Mouse (Mus musculus): ENCODE measurements around the gene Fzd5. TPM values are rescaled to one million over a fixed set of nuclear protein-coding genes. Genes with fewer than 3 reads are reported as not detected.

The Fzd5 gene
- polyA plus RNA-seq, 1 experiment from 2014 or later = 11.8 TPM

- no peaks in the 10 kb centered on the region for H3K4me1 ChIP-seq (ENCODE audit: control insufficient read depth, insufficient read depth, low read length)
- H3K9ac ChIP-seq (replicated peaks; ENCODE audit: low read depth, low read length) = no peak overlapping the region
- peaks cover 12% of the 10 kb centered on the region for H3K36me3 ChIP-seq (ENCODE audit: control insufficient read depth, insufficient read depth, low read length)
- no peak overlapping the region for H3K4me3 ChIP-seq (ENCODE audit: low read depth, low read length)
- ATAC-seq (ENCODE audit: insufficient number of reproducible peaks, insufficient read depth, low FRiP score, low read depth) = no peak
- H3K4me2 ChIP-seq (replicated peaks; ENCODE audit: low read depth, low read length) = no peak overlapping the region
- no peaks in the 10 kb centered on the region for H3K27me3 ChIP-seq (ENCODE audit: control insufficient read depth, insufficient read depth, low read length)
- WGBS = 93% methylated on average over 2 of the region's 2 CpGs
- H3K9me3 ChIP-seq (ENCODE audit: control insufficient read depth, low read depth, low read length) = no peaks in the 10 kb centered on the region
- no peak overlapping the region for H3K27ac ChIP-seq (ENCODE audit: low read length)
These were observed 30.9 kb downstream of the Fzd5 start for GRCm38 (mm10) chr1:64706610-64707009.

DNA sequence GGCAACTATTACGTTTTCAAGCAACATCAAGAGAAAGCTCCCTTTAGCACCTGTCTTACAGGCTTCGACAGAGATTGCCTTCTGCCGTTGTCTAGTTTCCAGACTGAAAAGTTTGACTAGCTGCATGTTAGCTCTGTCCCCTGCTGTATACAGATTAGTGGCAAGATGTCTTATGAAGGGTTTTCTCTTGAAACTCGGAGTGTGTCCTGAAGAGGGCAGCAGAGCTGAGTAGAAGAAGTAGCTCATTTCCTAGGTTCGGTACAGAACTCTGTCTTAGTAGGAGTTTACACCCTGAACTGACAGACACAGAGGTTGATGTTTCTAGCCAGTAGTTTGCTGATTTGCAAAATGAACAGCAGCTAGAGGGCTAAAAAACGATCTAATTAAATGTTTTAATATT is 32.3 kb downstream of the Fzd5 start:
- Histone ChIP-seq H3K4me1 (ENCODE audit: control insufficient read depth, insufficient read depth, low read length) (no peaks in the 10 kb centered on the region), H3K4me3 (ENCODE audit: low read depth, low read length) (no peak overlapping the region), H3K4me2 (replicated peaks; ENCODE audit: low read depth, low read length) (no peak overlapping the region), H3K9me3 (ENCODE audit: control insufficient read depth, low read depth, low read length) (no peaks in the 10 kb centered on the region), H3K27me3 (ENCODE audit: control insufficient read depth, insufficient read depth, low read length) (no peaks in the 10 kb centered on the region), H3K27ac (ENCODE audit: low read length) (no peak overlapping the region), H3K9ac (replicated peaks; ENCODE audit: low read depth, low read length) (no peak overlapping the region), H3K36me3 (ENCODE audit: control insufficient read depth, insufficient read depth, low read length) (peaks cover 12% of the 10 kb centered on the region)
- 46% methylated on average over 6 of the region's 6 CpGs for WGBS
- ATAC-seq (ENCODE audit: insufficient number of reproducible peaks, insufficient read depth, low FRiP score, low read depth) = no peak

- WGBS = 79% methylated on average over 3 of the region's 3 CpGs
- Histone ChIP-seq H3K36me3 (ENCODE audit: control insufficient read depth, insufficient read depth, low read length) (peaks cover 8% of the 10 kb centered on the region), H3K4me3 (ENCODE audit: low read depth, low read length) (no peak overlapping the region), H3K4me2 (replicated peaks; ENCODE audit: low read depth, low read length) (no peak overlapping the region), H3K9ac (replicated peaks; ENCODE audit: low read depth, low read length) (no peak overlapping the region), H3K27ac (ENCODE audit: low read length) (no peak overlapping the region), H3K4me1 (ENCODE audit: control insufficient read depth, insufficient read depth, low read length) (no peaks in the 10 kb centered on the region), H3K27me3 (ENCODE audit: control insufficient read depth, insufficient read depth, low read length) (no peaks in the 10 kb centered on the region), H3K9me3 (ENCODE audit: control insufficient read depth, low read depth, low read length) (no peaks in the 10 kb centered on the region)
- no peak for ATAC-seq (ENCODE audit: insufficient number of reproducible peaks, insufficient read depth, low FRiP score, low read depth)
These were observed 35.8 kb downstream of the Fzd5 start for GRCm38 (mm10) chr1:64701780-64702179.

DNA sequence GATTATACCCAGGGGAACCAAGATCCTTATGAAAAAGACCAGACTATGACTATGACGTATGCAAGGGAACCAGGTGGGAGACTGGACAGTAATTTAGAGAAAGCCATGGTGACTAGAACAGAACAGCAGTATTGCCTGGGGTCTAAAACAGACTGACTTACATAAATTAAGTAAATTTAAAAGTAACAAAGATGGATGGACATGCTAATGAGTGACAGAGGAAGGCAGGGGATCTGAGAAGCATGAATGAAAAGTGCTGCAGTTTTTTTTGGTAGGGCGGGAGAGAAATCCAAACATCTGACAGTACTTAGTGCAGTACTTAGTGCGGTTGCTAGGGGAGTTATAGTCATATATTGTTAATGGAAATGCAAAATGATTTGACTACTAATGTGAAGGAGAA is 42.4 kb downstream of the Fzd5 start:
- no peaks in the 10 kb centered on the region for H3K36me3 ChIP-seq (ENCODE audit: control insufficient read depth, insufficient read depth, low read length)
- no peaks in the 10 kb centered on the region for H3K9me3 ChIP-seq (ENCODE audit: control insufficient read depth, low read depth, low read length)
- no peak overlapping the region for H3K4me2 ChIP-seq (replicated peaks; ENCODE audit: low read depth, low read length)
- H3K4me3 ChIP-seq (ENCODE audit: low read depth, low read length) = no peak overlapping the region
- H3K27me3 ChIP-seq (ENCODE audit: control insufficient read depth, insufficient read depth, low read length) = no peaks in the 10 kb centered on the region
- H3K27ac ChIP-seq (ENCODE audit: low read length) = no peak overlapping the region
- H3K9ac ChIP-seq (replicated peaks; ENCODE audit: low read depth, low read length) = no peak overlapping the region
- WGBS = 90% methylated on average over 3 of the region's 3 CpGs
- peaks cover 8% of the 10 kb centered on the region for H3K4me1 ChIP-seq (ENCODE audit: control insufficient read depth, insufficient read depth, low read length)
- ATAC-seq (ENCODE audit: insufficient number of reproducible peaks, insufficient read depth, low FRiP score, low read depth) = no peak

DNA sequence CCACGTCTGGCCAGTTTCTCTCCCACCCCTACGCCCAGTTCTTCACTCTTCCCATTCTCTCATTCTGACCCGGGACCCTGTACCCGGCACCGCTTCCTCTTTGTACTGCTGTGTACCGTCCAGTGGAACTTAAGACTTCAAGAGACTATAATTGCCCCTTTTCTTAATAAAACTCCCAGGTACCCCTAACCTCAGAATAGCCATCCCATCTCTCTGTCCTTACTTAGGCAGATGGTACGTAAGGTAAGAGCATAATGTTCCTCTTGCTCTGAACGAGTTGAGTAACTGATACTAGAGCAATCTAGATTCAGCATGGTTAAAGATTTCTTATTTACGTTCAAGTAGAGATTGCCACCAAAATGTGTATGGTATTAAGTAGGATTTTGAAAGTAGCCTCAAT is 46.0 kb downstream of the Fzd5 start:
- H3K27me3 ChIP-seq (ENCODE audit: control insufficient read depth, insufficient read depth, low read length) = no peaks in the 10 kb centered on the region
- H3K9ac ChIP-seq (replicated peaks; ENCODE audit: low read depth, low read length) = peak overlapping the region; percentile 65
- H3K27ac ChIP-seq (ENCODE audit: low read length) = 0 out of 2 replicates have a peak overlapping the region, but pooled peaks have one; percentile 67
- H3K4me2 ChIP-seq (replicated peaks; ENCODE audit: low read depth, low read length) = peak overlapping the region; percentile 78
- peak overlapping the region; percentile 91 for H3K4me3 ChIP-seq (ENCODE audit: low read depth, low read length)
- WGBS = 3% methylated on average over 9 of the region's 9 CpGs
- H3K9me3 ChIP-seq (ENCODE audit: control insufficient read depth, low read depth, low read length) = no peaks in the 10 kb centered on the region
- no peaks in the 10 kb centered on the region for H3K36me3 ChIP-seq (ENCODE audit: control insufficient read depth, insufficient read depth, low read length)
- H3K4me1 ChIP-seq (ENCODE audit: control insufficient read depth, insufficient read depth, low read length) = peaks cover 8% of the 10 kb centered on the region
- no peak for ATAC-seq (ENCODE audit: insufficient number of reproducible peaks, insufficient read depth, low FRiP score, low read depth)

GRCm38 (mm10) chr1:64691121-64691551 is 46.4 kb downstream of the Fzd5 start:
- ATAC-seq (ENCODE audit: insufficient number of reproducible peaks, insufficient read depth, low FRiP score, low read depth) = peak; percentile 2

DNA sequence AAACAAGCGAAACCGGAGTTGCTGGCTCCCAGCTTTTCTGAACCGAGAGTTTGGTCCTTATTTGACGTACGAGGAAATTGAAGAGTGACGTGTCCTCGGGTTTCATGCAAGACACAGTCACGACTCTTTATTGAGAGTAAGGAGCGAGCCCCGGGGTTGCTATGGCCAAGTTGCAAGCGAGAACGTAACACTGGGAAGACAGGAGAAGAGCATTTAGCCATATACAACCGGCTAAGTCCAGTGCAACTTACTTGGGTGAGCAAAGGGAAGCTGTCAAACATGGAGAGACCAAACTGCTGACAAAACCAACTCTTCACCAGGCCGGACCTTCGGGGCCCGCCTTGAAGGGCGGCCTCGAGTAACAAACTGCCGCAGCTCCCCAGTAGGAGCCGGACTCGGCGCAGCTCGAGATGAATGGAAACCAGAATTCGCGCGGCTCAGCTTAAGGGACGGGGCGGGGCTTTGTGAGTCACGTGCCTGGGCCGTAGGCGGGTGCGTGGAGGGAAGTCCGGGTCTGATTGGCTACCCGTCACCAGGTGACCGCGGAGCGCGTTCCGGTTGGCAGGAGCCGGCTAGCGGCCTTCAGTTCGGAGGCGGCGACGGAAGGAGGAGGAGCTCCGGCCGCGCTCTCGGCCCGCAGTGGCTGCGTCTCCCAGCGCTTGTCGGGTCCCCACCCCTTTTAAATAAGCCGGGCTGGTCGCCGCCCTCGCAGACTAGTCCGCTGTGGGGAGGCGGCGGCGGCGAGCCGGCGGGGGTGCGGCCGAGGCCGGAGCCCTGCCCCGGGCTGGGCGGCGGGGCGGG is 47.1 kb downstream of the Fzd5 start, which contains the start of gene Ccnyl1:
Gene Ccnyl1 (plus strand): TSS at position 243 of the 801 bp plus-strand sequence.
- Histone ChIP-seq H3K36me3 (ENCODE audit: control insufficient read depth, insufficient read depth, low read length) (no peaks in the 10 kb centered on the region), H3K27ac (ENCODE audit: low read length) (peak within 1 kb of the TSS; percentile 67), H3K4me2 (replicated peaks; ENCODE audit: low read depth, low read length) (peak within 1 kb of the TSS; percentile 88), H3K9ac (replicated peaks; ENCODE audit: low read depth, low read length) (peak within 1 kb of the TSS; percentile 65), H3K27me3 (ENCODE audit: control insufficient read depth, insufficient read depth, low read length) (no peaks in the 10 kb centered on the region), H3K4me1 (ENCODE audit: control insufficient read depth, insufficient read depth, low read length) (peaks cover 8% of the 10 kb centered on the region), H3K4me3 (ENCODE audit: low read depth, low read length) (peak within 1 kb of the TSS; percentile 91), H3K9me3 (ENCODE audit: control insufficient read depth, low read depth, low read length) (no peaks in the 10 kb centered on the region)
- peak; percentile 99 for ATAC-seq (ENCODE audit: insufficient number of reproducible peaks, insufficient read depth, low FRiP score, low read depth)
- under 1% methylated on average over 65 of the region's 71 CpGs for WGBS

More at GRCm38 (mm10) chr1:64691121-64691551, 46.4 kb downstream of the Fzd5 start:
- 0% methylated on average over 49 of the region's 55 CpGs for WGBS
- Histone ChIP-seq H3K9ac (replicated peaks; ENCODE audit: low read depth, low read length) (peak overlapping the region; percentile 65), H3K4me3 (ENCODE audit: low read depth, low read length) (peak overlapping the region; percentile 91), H3K4me2 (replicated peaks; ENCODE audit: low read depth, low read length) (peak overlapping the region; percentile 78), H3K27ac (ENCODE audit: low read length) (peak overlapping the region; percentile 67; the same call in 1 of the 2 replicates), H3K36me3 (ENCODE audit: control insufficient read depth, insufficient read depth, low read length) (no peaks in the 10 kb centered on the region), H3K9me3 (ENCODE audit: control insufficient read depth, low read depth, low read length) (no peaks in the 10 kb centered on the region), H3K4me1 (ENCODE audit: control insufficient read depth, insufficient read depth, low read length) (peaks cover 8% of the 10 kb centered on the region), H3K27me3 (ENCODE audit: control insufficient read depth, insufficient read depth, low read length) (no peaks in the 10 kb centered on the region)

DNA sequence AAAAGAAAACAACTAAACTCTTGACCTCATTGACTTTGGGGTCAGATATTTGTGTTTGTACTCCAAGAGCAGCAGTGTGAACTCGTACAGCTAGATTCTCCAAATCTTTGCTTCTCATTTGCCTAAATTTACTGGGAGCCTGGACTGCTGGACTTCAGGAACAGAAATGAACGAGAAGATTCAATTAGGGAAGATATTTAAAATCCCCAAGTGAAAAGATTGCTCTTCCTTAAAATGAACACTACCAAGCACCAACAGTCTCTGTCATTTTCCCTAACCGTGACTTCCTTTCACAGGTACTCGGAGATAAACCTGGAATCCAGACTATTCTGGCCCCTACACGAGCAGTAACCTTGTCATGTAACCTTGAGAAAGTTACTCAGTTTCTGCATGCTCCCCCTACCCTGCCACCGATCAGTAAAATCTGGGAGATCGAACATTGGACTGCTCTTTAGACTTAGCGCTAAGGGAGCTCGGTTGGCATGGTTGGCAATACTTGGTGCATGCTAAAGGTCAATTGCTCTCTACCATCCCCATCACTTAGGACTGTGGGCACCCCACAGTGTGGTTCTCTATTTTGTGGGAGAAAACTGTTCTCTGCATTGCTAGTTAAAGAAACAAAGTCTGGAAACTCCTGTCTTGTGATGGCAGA is 47.9 kb downstream of the Fzd5 start:
- H3K27ac ChIP-seq (ENCODE audit: low read length) = no peak overlapping the region
- 19% methylated on average over 9 of the region's 9 CpGs for WGBS
- H3K4me1 ChIP-seq (ENCODE audit: control insufficient read depth, insufficient read depth, low read length) = peaks cover 8% of the 10 kb centered on the region

More for the DNA sequence above, 47.9 kb downstream of the Fzd5 start:
- no peaks in the 10 kb centered on the region for H3K9me3 ChIP-seq (ENCODE audit: control insufficient read depth, low read depth, low read length)
- H3K36me3 ChIP-seq (ENCODE audit: control insufficient read depth, insufficient read depth, low read length) = no peaks in the 10 kb centered on the region
- peak overlapping the region; percentile 46 for H3K9ac ChIP-seq (replicated peaks; ENCODE audit: low read depth, low read length)
- no peak for ATAC-seq (ENCODE audit: insufficient number of reproducible peaks, insufficient read depth, low FRiP score, low read depth)
- peak overlapping the region; percentile 88 for H3K4me2 ChIP-seq (replicated peaks; ENCODE audit: low read depth, low read length)
- no peaks in the 10 kb centered on the region for H3K27me3 ChIP-seq (ENCODE audit: control insufficient read depth, insufficient read depth, low read length)
- H3K4me3 ChIP-seq (ENCODE audit: low read depth, low read length) = peak overlapping the region; percentile 91

All from stomach, embryonic 14.5 days (tissue).